11 mouse cellular contexts compared by ENCODE assay signal in the genomic region with DNA sequence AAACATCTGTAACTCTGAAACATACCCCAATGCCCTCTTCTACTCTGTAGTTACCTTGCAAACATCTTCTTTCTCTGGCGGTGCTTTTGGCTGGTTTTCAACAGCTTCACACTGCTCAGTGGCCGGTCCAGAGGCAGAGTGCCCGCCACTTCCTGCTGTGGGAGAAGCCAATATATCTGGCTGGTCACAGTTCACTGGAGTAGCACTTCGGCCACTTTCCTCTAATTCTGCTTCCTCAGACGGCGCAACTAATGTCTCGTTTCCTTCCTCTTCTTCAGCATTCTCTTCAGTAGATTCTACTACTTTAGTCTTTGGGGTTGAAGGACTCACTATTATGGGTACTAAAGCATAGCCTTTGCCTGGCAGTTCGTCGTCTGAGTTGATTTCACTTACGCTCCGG. TPM values are rescaled to one million over a fixed set of nuclear protein-coding genes. Genes with fewer than 3 reads are reported as not detected.
DNase-seq lines count a peak whose midpoint lies in the region; ATAC-seq lines count a peak whose summit lies in the region.
"Had no signal": no experiment of that assay in that cellular context is flagged by ENCODE, and none has a peak within 500 bp of the region (broad histone marks: within the 10 kb centered on the region; RNA-seq: fewer than 3 reads in every experiment).

No protein-coding gene starts in this region.

- peak overlapping the region; percentile 35; the same call in 1 of the 2 replicates for H3K4me2 ChIP-seq in kidney, embryonic 16.5 days (replicated peaks; ENCODE audit: low read depth, low read length)
- H3K4me2 ChIP-seq in lung, embryonic 15.5 days: 0 out of 2 replicates have a peak overlapping the region, but pooled peaks have one; percentile 1
- H3K4me2 ChIP-seq: midbrain, embryonic 12.5 days had no signal

- no peak overlapping the region for H3K9ac ChIP-seq in kidney, embryonic 16.5 days (replicated peaks; ENCODE audit: low read length)
- no peak overlapping the region for H3K9ac ChIP-seq in lung, embryonic 15.5 days
- H3K9ac ChIP-seq: midbrain, embryonic 12.5 days had no signal

- H3K4me1 ChIP-seq in heart, embryonic 10.5 days: peaks cover 20% of the 10 kb centered on the region
- H3K4me1 ChIP-seq in kidney, embryonic 16.5 days (ENCODE audit: insufficient read depth, low read length): peaks cover 33% of the 10 kb centered on the region
- peaks cover 23% of the 10 kb centered on the region for H3K4me1 ChIP-seq in lung, embryonic 15.5 days

- H3K27ac ChIP-seq in heart, embryonic 10.5 days: no peak overlapping the region
- H3K27ac ChIP-seq in kidney, embryonic 16.5 days (ENCODE audit: low read length): no peak overlapping the region
- H3K27ac ChIP-seq in lung, embryonic 15.5 days: no peak overlapping the region
- H3K27ac ChIP-seq: midbrain, embryonic 12.5 days had no signal

- 81% methylated on average over 11 of the region's 11 CpGs for WGBS in heart, embryonic 10.5 days
- WGBS in kidney, embryonic 16.5 days: 43% methylated on average over 11 of the region's 11 CpGs
- WGBS in lung, embryonic 15.5 days: 78% methylated on average over 11 of the region's 11 CpGs

- H3K4me3 ChIP-seq in heart, embryonic 10.5 days: no peak overlapping the region
- 0 out of 2 replicates have a peak overlapping the region, but pooled peaks have one; percentile 5 for H3K4me3 ChIP-seq in kidney, embryonic 16.5 days (ENCODE audit: low read length)
- no peak overlapping the region for H3K4me3 ChIP-seq in lung, embryonic 15.5 days
- H3K4me3 ChIP-seq: midbrain, embryonic 12.5 days had no signal

- no peak for ATAC-seq in kidney, embryonic 16.5 days (ENCODE audit: low FRiP score, low TSS enrichment)
- no peak for ATAC-seq in lung, embryonic 15.5 days (ENCODE audit: borderline replicate concordance, extremely low read depth, low FRiP score, low TSS enrichment)

- DNase-seq in heart, postnatal 10 days: peak; percentile 10 to 11
- no peak for DNase-seq in heart, embryonic 10.5 days (ENCODE audit: low spot score)
- DNase-seq in B cell, adult 2 months: peak; percentile 31 to 32
- DNase-seq in urinary bladder, adult 18-20 months (ENCODE audit: low spot score in 2 of 2): no peak
- DNase-seq in retina, postnatal 1 day: no peak
- no peak for DNase-seq in cerebellum, postnatal 36 days
- DNase-seq: gastrocnemius, postnatal 14 days; heart, postnatal 4 days had no signal

- H3K27me3 ChIP-seq in heart, embryonic 10.5 days (ENCODE audit: insufficient read depth, poor library complexity, severe bottlenecking): no peaks in the 10 kb centered on the region
- no peaks in the 10 kb centered on the region for H3K27me3 ChIP-seq in kidney, embryonic 16.5 days (ENCODE audit: insufficient read depth, low read length)
- H3K27me3 ChIP-seq in lung, embryonic 15.5 days: no peaks in the 10 kb centered on the region
- H3K27me3 ChIP-seq: midbrain, embryonic 12.5 days had no signal

- H3K36me3 ChIP-seq in heart, embryonic 10.5 days: peaks cover 41% of the 10 kb centered on the region
- H3K36me3 ChIP-seq in kidney, embryonic 16.5 days (ENCODE audit: insufficient read depth, low read length): peaks cover 22% of the 10 kb centered on the region
- H3K36me3 ChIP-seq in lung, embryonic 15.5 days: peaks cover 33% of the 10 kb centered on the region

- intact Hi-C loops in heart, postnatal 10 days (cut with DNase I): loop anchor here (5.0 to 10.0 kb wide), 2 partner anchors 62 to 239 kb away; no protein-coding TSS in a partner anchor

- H3K9me3 ChIP-seq in heart, embryonic 10.5 days: no peaks in the 10 kb centered on the region
- no peaks in the 10 kb centered on the region for H3K9me3 ChIP-seq in kidney, embryonic 16.5 days (ENCODE audit: low read length)
- no peaks in the 10 kb centered on the region for H3K9me3 ChIP-seq in lung, embryonic 15.5 days
- H3K9me3 ChIP-seq: midbrain, embryonic 12.5 days had no signal

RNA-seq across cellular contexts. Expression of gene Tmf1, which starts 3.2 kb away (rescaled TPM):
- 10 to 100 TPM; 34.3 to 36.3 TPM for total RNA-seq in heart, postnatal 10 days (2021)
- polyA plus RNA-seq in heart, embryonic 10.5 days (2016; fragmentation: Nextera tagmentation; extraction: Ambion mirVana): 23.8 and 24.0 TPM in 2 replicates
- 28.1 and 28.7 TPM in 2 replicates for polyA plus RNA-seq in kidney, embryonic 16.5 days (2015; fragmentation: Nextera tagmentation; extraction: Ambion mirVana)
- polyA plus RNA-seq in lung, embryonic 15.5 days (2015; fragmentation: Nextera tagmentation; extraction: Ambion mirVana): 33.1 and 34.5 TPM in 2 replicates

RNA-seq across cellular contexts. Expression of gene Eogt, which starts 26.7 kb away (rescaled TPM):
- total RNA-seq in heart, postnatal 10 days (2021): 10 to 100 TPM; 18.6 to 20.9 TPM
- polyA plus RNA-seq in heart, embryonic 10.5 days (2016; fragmentation: Nextera tagmentation; extraction: Ambion mirVana): 11.2 and 14.9 TPM in 2 replicates
- 22.9 and 24.5 TPM in 2 replicates for polyA plus RNA-seq in kidney, embryonic 16.5 days (2015; fragmentation: Nextera tagmentation; extraction: Ambion mirVana)
- polyA plus RNA-seq in lung, embryonic 15.5 days (2015; fragmentation: Nextera tagmentation; extraction: Ambion mirVana): 24.4 and 27.4 TPM in 2 replicates

RNA-seq across cellular contexts. Expression of gene Uba3, which starts 29.7 kb away (rescaled TPM):
- total RNA-seq in heart, postnatal 10 days (2021): 10 to 100 TPM; 74.8 to 75.1 TPM
- 88.8 and 90.6 TPM in 2 replicates for polyA plus RNA-seq in heart, embryonic 10.5 days (2016; fragmentation: Nextera tagmentation; extraction: Ambion mirVana)
- polyA plus RNA-seq in kidney, embryonic 16.5 days (2015; fragmentation: Nextera tagmentation; extraction: Ambion mirVana): 72.6 and 76.3 TPM in 2 replicates
- 79.3 and 81.9 TPM in 2 replicates for polyA plus RNA-seq in lung, embryonic 15.5 days (2015; fragmentation: Nextera tagmentation; extraction: Ambion mirVana)

RNA-seq across cellular contexts. Expression of gene Arl6ip5, which starts 34.8 kb away (rescaled TPM):
- 100 to 1,000 TPM in 1 of 2 experiments, 10 to 100 TPM in 1; 98.4 to 107 TPM for total RNA-seq in heart, postnatal 10 days (2021)
- 54.5 and 87.5 TPM in 2 replicates for polyA plus RNA-seq in heart, embryonic 10.5 days (2016; fragmentation: Nextera tagmentation; extraction: Ambion mirVana)
- polyA plus RNA-seq in kidney, embryonic 16.5 days (2015; fragmentation: Nextera tagmentation; extraction: Ambion mirVana): 72.1 and 77.2 TPM in 2 replicates
- polyA plus RNA-seq in lung, embryonic 15.5 days (2015; fragmentation: Nextera tagmentation; extraction: Ambion mirVana): 61.1 and 62.3 TPM in 2 replicates

Comparison
In these comparisons a context has a peak if more than half of its experiments do, and no peak if none do; other contexts are left out.
1. DNase-seq: peak in heart, postnatal 10 days (2 of 2) and B cell, adult 2 months (2 of 2); none in heart, embryonic 10.5 days (single experiment), urinary bladder, adult 18-20 months (0 of 2), retina, postnatal 1 day (single experiment) and cerebellum, postnatal 36 days (0 of 2).